Mouse (Mus musculus): ENCODE measurements around the gene Olfr156. TPM values are rescaled to one million over a fixed set of nuclear protein-coding genes. Genes with fewer than 3 reads are reported as not detected.

Olfr156 gene
- polyA plus RNA-seq (2014; fragmentation: Nextera tagmentation; extraction: Ambion mirVana): not detected in 2 replicates

DNA sequence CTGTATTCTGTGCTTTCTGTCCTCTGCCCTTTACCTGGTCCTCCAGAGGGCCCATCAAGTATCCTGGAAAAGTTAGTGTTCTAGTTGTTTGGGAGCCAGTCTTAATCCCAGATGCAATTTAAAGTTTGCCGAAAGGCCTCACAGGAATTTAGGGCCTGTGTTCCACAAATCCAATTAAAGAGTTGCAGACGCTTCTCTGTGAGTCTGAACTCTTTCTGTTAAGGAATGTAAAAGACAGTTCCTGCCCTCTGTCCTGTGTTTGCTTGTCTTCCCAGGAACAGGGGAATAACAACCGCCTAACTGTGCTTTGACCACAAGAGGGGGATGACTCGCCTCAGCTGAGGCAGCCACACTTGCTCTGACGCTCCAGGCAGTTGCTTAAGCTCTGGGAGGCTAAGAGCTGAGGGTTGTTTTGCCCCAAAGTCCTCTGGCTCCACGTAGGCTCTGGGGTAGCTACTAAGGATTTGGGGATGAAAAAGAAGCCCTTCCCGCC is at the start of gene Olfr156:
Olfr156 (minus strand) TSS at position 51 of the 493 bp plus-strand sequence.
- no peaks in the 10 kb centered on the region for H3K9me3 ChIP-seq (ENCODE audit: control insufficient read depth, low read depth, low read length)
- no peak within 1 kb of the TSS for H3K4me2 ChIP-seq (replicated peaks; ENCODE audit: low read depth, low read length)
- no peak within 1 kb of the TSS for H3K9ac ChIP-seq (replicated peaks; ENCODE audit: low read depth, low read length)
- H3K27me3 ChIP-seq (ENCODE audit: control insufficient read depth, insufficient read depth, low read length): no peaks in the 10 kb centered on the region
- no peak within 1 kb of the TSS for H3K27ac ChIP-seq (ENCODE audit: low read length)
- H3K4me1 ChIP-seq (ENCODE audit: control insufficient read depth, insufficient read depth, low read length): no peaks in the 10 kb centered on the region
- H3K36me3 ChIP-seq (ENCODE audit: control insufficient read depth, insufficient read depth, low read length): no peaks in the 10 kb centered on the region
- H3K4me3 ChIP-seq (ENCODE audit: low read depth, low read length): no peak within 1 kb of the TSS
- WGBS: 13% methylated on average over 7 of the region's 7 CpGs
- no peak for ATAC-seq (ENCODE audit: insufficient number of reproducible peaks, insufficient read depth, low FRiP score, low read depth)

DNA sequence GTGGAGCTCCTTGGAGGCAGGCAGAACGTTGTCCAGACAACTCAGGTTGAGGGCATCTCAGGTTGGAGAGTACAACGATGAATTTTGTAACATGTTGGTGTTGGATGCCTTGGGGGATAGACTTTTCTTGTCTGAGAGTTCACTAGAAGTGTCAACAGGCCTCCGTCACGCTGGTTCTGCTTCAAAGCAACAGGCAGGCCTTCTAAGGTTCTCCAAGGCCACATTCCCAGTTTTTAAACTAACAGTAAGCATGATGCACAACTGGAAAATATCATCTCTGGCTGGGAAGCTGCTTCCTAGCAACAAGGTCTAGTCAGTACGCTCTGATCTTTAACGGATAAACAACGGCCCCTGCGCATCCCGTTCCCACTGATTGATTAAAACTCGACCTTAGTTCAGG is 46.1 kb upstream of the Olfr156 start:
- no peaks in the 10 kb centered on the region for H3K36me3 ChIP-seq (ENCODE audit: control insufficient read depth, insufficient read depth, low read length)
- H3K4me1 ChIP-seq (ENCODE audit: control insufficient read depth, insufficient read depth, low read length): 0 out of 2 replicates have a peak, but pooled peaks cover 2% of the 10 kb centered on the region
- 0 out of 2 replicates have a peak overlapping the region, but pooled peaks have one; percentile 11 for H3K9ac ChIP-seq (replicated peaks; ENCODE audit: low read depth, low read length)
- H3K4me3 ChIP-seq (ENCODE audit: low read depth, low read length): no peak overlapping the region
- no peak overlapping the region for H3K27ac ChIP-seq (ENCODE audit: low read length)
- 72% methylated on average over 10 of the region's 10 CpGs for WGBS
- ATAC-seq (ENCODE audit: insufficient number of reproducible peaks, insufficient read depth, low FRiP score, low read depth): no peak
- no peaks in the 10 kb centered on the region for H3K9me3 ChIP-seq (ENCODE audit: control insufficient read depth, low read depth, low read length)
- H3K4me2 ChIP-seq (replicated peaks; ENCODE audit: low read depth, low read length): no peak overlapping the region
- H3K27me3 ChIP-seq (ENCODE audit: control insufficient read depth, insufficient read depth, low read length): no peaks in the 10 kb centered on the region

DNA sequence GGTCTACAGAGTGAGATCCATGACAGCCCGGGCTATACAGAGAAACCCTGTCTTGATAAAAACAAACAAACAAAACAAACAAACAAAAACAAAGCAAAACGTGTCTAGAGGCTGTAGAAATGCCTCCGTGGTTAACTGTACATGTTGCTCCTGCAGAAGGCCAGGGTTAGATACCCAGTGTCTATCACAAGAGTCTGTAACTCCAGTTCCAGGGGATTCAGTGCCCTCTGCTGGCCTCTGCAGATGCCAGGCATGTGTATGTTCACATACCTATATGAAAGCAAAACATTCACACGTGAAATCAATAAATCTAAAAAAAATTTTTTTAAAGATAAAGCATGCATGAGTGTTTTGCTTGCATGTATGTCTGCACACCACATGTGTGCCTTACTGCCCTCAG is 39.6 kb upstream of the Olfr156 start:
- 64% methylated on average over 4 of the region's 4 CpGs for WGBS
- Histone ChIP-seq H3K27ac (ENCODE audit: low read length) (no peak overlapping the region), H3K4me2 (replicated peaks; ENCODE audit: low read depth, low read length) (no peak overlapping the region), H3K9me3 (ENCODE audit: control insufficient read depth, low read depth, low read length) (no peaks in the 10 kb centered on the region), H3K36me3 (ENCODE audit: control insufficient read depth, insufficient read depth, low read length) (no peaks in the 10 kb centered on the region), H3K27me3 (ENCODE audit: control insufficient read depth, insufficient read depth, low read length) (no peaks in the 10 kb centered on the region), H3K9ac (replicated peaks; ENCODE audit: low read depth, low read length) (no peak overlapping the region), H3K4me3 (ENCODE audit: low read depth, low read length) (no peak overlapping the region), H3K4me1 (ENCODE audit: control insufficient read depth, insufficient read depth, low read length) (no peaks in the 10 kb centered on the region)
- ATAC-seq (ENCODE audit: insufficient number of reproducible peaks, insufficient read depth, low FRiP score, low read depth): no peak

DNA sequence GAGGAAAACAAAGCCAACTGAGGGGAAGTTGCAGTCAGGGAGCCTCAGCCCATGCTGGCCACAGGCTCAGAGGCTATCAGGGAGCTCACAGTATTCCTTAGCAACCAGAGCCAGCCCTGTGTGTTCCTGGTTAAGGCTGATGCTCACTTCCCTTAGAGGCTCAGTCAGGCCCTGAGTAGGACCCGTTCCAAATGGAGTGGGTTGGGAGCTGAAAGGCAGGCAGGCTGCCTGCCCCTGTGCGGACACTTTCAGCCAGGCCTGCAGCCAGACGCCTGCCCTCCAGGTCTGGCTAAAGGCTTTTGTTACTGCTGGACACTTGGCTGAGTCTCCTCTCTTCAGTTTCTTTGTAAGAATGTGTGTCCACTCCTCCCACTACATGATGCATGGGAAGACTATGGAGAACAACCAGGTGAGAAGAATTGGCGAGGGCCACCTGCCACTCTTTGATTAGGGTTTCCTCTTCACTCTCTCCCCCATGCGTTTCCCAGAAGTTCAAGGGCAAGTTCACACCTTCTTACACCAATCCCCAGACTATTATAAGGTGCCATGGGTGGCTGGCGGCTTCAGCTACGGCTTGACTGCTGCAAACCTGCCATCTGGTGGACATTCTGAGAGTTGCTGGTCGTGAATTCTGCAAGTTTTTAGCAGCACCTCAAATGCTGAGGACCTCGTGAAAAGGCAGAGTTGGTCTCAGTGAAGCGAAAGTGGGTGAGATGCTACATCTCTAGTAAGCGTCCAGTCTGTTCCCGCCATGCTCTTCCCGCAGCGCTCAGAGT is 37.2 kb upstream of the Olfr156 start:
- Histone ChIP-seq H3K4me2 (replicated peaks; ENCODE audit: low read depth, low read length) (no peak overlapping the region), H3K27me3 (ENCODE audit: control insufficient read depth, insufficient read depth, low read length) (no peaks in the 10 kb centered on the region), H3K27ac (ENCODE audit: low read length) (no peak overlapping the region), H3K36me3 (ENCODE audit: control insufficient read depth, insufficient read depth, low read length) (no peaks in the 10 kb centered on the region), H3K9ac (replicated peaks; ENCODE audit: low read depth, low read length) (no peak overlapping the region), H3K9me3 (ENCODE audit: control insufficient read depth, low read depth, low read length) (no peaks in the 10 kb centered on the region), H3K4me1 (ENCODE audit: control insufficient read depth, insufficient read depth, low read length) (no peaks in the 10 kb centered on the region), H3K4me3 (ENCODE audit: low read depth, low read length) (no peak overlapping the region)
- no peak for ATAC-seq (ENCODE audit: insufficient number of reproducible peaks, insufficient read depth, low FRiP score, low read depth)
- 17% methylated on average over 14 of the region's 14 CpGs for WGBS

DNA sequence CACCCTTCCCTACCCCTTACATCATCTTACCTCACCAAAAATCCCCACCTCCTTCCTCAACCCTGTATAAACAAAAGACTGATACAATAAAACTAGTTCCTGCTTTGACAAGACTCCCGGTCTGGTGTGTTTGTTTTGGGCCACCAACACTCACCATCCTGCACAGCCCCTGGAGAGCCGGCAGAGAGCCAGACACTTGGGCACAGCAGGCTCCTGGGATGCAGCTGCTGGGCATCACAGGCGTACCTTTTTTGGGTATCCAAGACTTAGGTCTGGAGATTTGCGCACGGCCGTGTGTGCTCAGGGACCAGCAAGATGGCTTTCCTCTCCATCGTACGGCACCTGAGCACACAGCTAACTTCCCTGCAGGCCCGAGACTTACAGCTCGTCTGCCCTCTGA is 36.2 kb upstream of the Olfr156 start:
- H3K36me3 ChIP-seq (ENCODE audit: control insufficient read depth, insufficient read depth, low read length): no peaks in the 10 kb centered on the region
- no peak overlapping the region for H3K27ac ChIP-seq (ENCODE audit: low read length)
- 66% methylated on average over 10 of the region's 10 CpGs for WGBS
- no peak overlapping the region for H3K9ac ChIP-seq (replicated peaks; ENCODE audit: low read depth, low read length)
- no peak overlapping the region for H3K4me3 ChIP-seq (ENCODE audit: low read depth, low read length)
- no peaks in the 10 kb centered on the region for H3K27me3 ChIP-seq (ENCODE audit: control insufficient read depth, insufficient read depth, low read length)
- ATAC-seq (ENCODE audit: insufficient number of reproducible peaks, insufficient read depth, low FRiP score, low read depth): no peak
- no peaks in the 10 kb centered on the region for H3K9me3 ChIP-seq (ENCODE audit: control insufficient read depth, low read depth, low read length)
- H3K4me2 ChIP-seq (replicated peaks; ENCODE audit: low read depth, low read length): no peak overlapping the region
- no peaks in the 10 kb centered on the region for H3K4me1 ChIP-seq (ENCODE audit: control insufficient read depth, insufficient read depth, low read length)

DNA sequence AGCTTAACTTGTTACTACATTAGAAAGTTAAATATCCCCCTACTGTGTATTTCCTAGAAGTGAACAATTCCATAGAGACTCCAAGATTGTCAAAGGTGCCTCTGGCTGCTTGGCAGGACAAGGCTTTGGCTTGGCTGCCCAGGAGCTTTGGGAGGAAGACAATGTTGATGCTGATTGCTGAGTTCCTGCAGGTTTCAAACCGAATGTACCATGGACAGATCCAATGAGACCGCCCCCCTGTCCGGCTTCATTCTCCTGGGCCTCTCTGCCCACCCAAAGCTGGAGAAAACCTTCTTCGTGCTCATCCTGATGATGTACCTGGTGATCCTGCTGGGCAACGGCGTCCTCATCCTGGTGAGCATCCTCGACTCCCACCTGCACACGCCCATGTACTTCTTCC is 30.4 kb upstream of the Olfr156 start:
- H3K4me2 ChIP-seq (replicated peaks; ENCODE audit: low read depth, low read length): no peak overlapping the region
- no peaks in the 10 kb centered on the region for H3K27me3 ChIP-seq (ENCODE audit: control insufficient read depth, insufficient read depth, low read length)
- H3K27ac ChIP-seq (ENCODE audit: low read length): no peak overlapping the region
- H3K9ac ChIP-seq (replicated peaks; ENCODE audit: low read depth, low read length): no peak overlapping the region
- H3K36me3 ChIP-seq (ENCODE audit: control insufficient read depth, insufficient read depth, low read length): no peaks in the 10 kb centered on the region
- H3K4me1 ChIP-seq (ENCODE audit: control insufficient read depth, insufficient read depth, low read length): no peaks in the 10 kb centered on the region
- no peaks in the 10 kb centered on the region for H3K9me3 ChIP-seq (ENCODE audit: control insufficient read depth, low read depth, low read length)
- 62% methylated on average over 8 of the region's 8 CpGs for WGBS
- H3K4me3 ChIP-seq (ENCODE audit: low read depth, low read length): no peak overlapping the region
- no peak for ATAC-seq (ENCODE audit: insufficient number of reproducible peaks, insufficient read depth, low FRiP score, low read depth)

DNA sequence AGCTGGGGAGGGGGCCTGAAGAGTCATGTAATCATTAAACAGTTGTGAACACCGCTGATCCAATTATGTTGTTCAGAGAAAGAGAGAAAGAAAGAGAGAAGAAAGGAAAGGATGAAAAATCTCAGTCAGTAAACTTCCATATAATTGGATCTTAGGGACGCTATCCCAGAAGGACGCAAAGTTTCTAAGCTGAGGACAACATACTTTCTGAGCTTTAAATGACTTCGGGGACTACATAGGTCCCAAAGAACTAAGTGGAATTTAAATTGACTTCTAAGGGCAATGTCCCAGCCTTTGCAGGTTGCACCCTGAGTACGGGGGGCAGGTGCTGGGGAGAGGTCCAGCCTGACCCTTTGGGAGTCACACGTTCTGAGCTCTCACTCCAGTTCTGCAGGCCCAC is 27.6 kb upstream of the Olfr156 start, which contains the start of gene Olfr155:
Olfr155 (plus strand) TSS at position 301 of the 400 bp plus-strand sequence.
- no peak within 1 kb of the TSS for H3K27ac ChIP-seq (ENCODE audit: low read length)
- no peaks in the 10 kb centered on the region for H3K36me3 ChIP-seq (ENCODE audit: control insufficient read depth, insufficient read depth, low read length)
- H3K4me2 ChIP-seq (replicated peaks; ENCODE audit: low read depth, low read length): no peak within 1 kb of the TSS
- no peaks in the 10 kb centered on the region for H3K27me3 ChIP-seq (ENCODE audit: control insufficient read depth, insufficient read depth, low read length)
- ATAC-seq (ENCODE audit: insufficient number of reproducible peaks, insufficient read depth, low FRiP score, low read depth): no peak
- no peak within 1 kb of the TSS for H3K9ac ChIP-seq (replicated peaks; ENCODE audit: low read depth, low read length)
- WGBS: 79% methylated on average over 6 of the region's 6 CpGs
- no peak within 1 kb of the TSS for H3K4me3 ChIP-seq (ENCODE audit: low read depth, low read length)
- no peaks in the 10 kb centered on the region for H3K9me3 ChIP-seq (ENCODE audit: control insufficient read depth, low read depth, low read length)
- no peaks in the 10 kb centered on the region for H3K4me1 ChIP-seq (ENCODE audit: control insufficient read depth, insufficient read depth, low read length)

DNA sequence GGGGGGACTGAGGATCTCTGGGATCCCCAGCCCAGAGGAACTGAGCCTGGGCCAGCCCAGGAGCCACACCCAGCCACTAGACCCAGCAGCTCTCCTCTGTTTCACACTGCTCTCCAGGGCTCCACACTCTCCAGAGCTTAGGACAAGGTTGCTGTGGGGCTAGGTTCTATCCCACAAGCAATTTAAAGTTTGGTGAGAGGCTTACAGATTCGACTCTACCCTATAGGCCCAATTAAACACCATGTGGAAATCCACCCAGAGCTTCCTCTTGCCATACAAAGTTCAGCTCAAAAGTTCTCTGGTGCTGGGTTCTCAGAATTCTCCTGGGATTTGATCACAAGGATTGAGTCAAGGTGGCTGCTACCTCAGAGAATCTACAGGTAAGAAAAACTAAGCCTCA is 16.4 kb upstream of the Olfr156 start, which contains the start of gene Olfr157:
Olfr157 (minus strand) TSS at position 101 of the 400 bp plus-strand sequence.
- H3K27me3 ChIP-seq (ENCODE audit: control insufficient read depth, insufficient read depth, low read length): no peaks in the 10 kb centered on the region
- no peak within 1 kb of the TSS for H3K9ac ChIP-seq (replicated peaks; ENCODE audit: low read depth, low read length)
- no peaks in the 10 kb centered on the region for H3K4me1 ChIP-seq (ENCODE audit: control insufficient read depth, insufficient read depth, low read length)
- no peak within 1 kb of the TSS for H3K4me2 ChIP-seq (replicated peaks; ENCODE audit: low read depth, low read length)
- 65% methylated on average over 1 of the region's 1 CpGs for WGBS
- H3K36me3 ChIP-seq (ENCODE audit: control insufficient read depth, insufficient read depth, low read length): no peaks in the 10 kb centered on the region
- no peak for ATAC-seq (ENCODE audit: insufficient number of reproducible peaks, insufficient read depth, low FRiP score, low read depth)
- no peaks in the 10 kb centered on the region for H3K9me3 ChIP-seq (ENCODE audit: control insufficient read depth, low read depth, low read length)
- H3K27ac ChIP-seq (ENCODE audit: low read length): no peak within 1 kb of the TSS
- H3K4me3 ChIP-seq (ENCODE audit: low read depth, low read length): no peak within 1 kb of the TSS
